Mouse (Mus musculus): ENCODE results near the gene Vamp9.
A peak's percentile ranks its signal among the peaks of the same experiment; 100 is the strongest.

Gene Vamp9

DNA sequence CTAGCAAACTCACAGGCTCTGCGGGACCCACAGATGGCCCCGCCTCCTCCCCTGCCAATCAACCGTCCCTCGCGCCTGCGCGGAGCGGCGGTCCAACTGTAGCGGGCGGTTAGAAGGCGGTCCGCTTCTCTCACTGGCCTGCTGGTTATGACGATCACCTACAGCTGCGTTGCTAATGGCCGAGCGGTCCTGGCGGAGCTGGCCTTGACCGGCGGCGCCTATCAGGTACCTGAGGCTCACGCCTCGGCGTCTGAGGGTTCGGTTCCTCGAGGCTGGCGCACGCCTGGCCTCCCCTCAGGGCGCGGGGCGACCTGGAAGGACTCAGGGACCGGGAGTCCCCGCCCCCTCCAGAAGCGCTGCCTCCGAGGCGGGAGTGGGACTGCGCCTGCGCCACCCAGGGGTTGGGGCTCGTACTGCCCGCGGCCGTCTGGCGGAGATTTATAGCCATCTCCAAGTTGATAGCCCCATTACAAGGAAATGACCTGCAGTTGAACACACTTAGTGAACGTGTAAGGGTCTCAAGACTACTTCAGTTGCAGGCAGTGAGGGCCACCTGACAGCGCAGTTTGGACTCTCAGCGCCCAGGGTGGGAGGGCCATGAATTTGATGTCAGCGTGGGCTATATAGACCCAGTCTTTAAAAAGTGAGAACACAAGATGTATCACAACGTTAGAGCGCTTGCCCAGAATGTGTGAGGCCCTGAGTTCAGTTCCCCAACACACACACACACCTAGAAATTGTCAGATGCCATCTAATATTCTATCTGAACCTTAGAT lies at the start of gene Vamp9:
Vamp9 (plus strand) TSS at position 74 of the 776 bp plus-strand sequence.
- peak; percentile 96 to 98 for DNase-seq

DNA sequence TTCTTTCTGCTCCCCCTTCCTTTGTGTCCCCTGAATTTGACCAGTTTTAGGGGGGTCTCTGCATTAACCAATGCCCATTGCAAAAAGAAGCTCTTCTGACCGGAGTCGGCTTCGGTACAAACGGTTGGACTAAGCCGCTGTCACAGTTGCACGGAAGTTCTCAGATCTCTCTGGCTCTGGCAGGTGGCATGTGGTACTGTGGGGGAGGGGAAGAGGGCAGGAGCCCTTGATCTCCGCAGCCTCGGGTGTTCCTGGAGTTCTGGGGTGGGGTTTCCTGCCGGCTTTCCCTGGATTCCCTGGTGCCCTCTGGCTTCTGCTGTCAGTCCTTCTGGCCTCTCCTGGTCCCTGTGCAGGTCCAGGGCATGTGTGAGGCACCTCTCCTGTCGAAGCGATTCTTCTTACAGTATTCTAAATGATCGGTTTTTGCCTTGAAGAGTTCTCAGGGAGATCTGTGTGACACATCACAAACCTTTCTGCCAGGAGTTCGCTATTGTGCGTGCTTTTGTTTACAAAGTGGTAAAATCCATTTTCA lies 48.9 kb upstream of the Vamp9 start:
- no peak for DNase-seq

DNA sequence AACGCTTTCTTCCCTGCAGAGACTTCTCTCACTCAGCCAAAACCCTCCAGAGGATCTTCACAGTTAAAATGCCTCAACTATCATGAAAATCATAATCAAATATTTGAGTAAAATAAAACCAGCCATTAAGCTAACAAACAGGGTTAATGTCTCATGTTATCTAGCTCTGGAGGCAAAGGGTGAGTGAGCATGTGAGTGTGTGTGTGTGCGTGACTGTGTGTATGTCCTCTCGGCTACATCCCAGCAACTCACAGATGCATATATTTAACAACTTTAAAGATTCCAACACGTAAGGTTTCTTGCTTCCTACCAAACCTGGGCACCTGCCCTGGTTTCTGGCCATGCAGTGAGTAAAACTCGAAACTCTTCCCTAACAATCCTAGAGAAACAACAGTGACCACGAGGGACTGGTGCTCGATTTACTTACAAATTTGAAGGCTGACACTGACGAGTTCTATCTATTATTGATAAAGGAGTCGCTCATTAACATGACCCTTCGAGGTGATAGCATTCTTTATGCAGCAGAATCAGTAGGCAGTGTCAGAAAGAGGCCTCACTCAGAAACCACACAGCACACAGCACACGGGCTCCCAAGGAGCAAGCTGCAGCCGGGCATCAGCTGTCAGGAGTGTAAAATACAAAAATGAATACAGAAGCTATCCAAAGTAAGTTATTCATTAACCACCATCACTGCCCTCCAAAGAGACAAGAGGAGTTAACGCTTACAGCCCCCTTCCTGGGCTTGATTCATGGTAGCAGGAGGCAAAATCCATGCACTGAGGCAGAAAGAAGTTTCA lies 46.2 kb upstream of the Vamp9 start:
- DNase-seq = no peak

DNA sequence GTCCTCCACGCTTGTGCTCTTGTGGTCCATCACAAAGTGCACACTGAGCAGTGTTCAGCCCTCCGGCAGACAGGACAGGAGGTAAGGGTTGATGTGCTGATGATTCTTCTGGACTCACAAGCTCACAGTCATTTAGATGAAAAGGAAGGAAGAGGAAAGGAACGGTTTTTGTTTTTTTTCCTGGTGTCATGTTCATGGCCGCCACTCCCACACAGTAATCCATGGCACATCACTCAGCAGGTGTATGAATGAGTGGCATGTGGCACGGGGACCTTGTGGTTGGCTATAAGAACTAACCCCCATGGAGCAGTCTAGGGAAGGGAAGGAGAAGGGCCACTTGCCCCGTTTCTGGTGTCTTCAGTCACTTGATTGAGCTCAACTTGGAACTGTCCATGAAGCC lies 44.2 kb upstream of the Vamp9 start:
- no peak for DNase-seq

DNA sequence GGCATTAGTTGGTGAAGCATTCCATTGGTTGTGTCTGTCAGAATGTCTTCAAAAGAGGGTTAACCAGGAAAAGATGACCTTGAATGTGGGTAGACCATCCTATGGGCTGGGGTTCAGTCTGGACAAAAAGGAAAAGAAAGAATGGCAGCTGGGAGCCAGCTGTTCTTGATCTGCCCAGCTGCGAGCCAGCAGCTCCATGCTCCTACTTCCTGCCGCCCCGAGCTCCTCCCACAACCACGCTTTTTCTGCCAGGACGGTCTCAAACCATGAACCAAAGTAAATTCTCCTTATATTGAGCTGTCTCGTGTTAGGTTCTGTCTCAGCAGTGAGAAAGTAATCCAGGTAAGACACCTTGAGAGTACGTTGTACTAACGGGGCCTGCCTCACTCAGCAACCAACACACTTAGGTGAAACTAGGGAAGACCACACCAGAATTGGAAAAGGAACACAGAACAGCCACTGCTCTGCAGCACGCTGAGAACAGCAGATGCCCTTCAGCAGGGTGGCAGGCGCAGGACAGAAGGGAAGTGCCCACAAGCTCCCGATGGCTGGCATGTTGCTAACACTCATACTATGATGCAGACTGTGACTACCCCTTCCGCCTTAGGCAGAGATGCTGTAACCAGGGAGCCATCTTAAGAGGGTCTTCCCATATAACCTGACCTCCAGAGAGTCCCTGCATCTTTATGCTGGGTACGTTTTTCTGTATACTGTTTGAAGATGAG lies 42.2 kb upstream of the Vamp9 start:
- DNase-seq = no peak

DNA sequence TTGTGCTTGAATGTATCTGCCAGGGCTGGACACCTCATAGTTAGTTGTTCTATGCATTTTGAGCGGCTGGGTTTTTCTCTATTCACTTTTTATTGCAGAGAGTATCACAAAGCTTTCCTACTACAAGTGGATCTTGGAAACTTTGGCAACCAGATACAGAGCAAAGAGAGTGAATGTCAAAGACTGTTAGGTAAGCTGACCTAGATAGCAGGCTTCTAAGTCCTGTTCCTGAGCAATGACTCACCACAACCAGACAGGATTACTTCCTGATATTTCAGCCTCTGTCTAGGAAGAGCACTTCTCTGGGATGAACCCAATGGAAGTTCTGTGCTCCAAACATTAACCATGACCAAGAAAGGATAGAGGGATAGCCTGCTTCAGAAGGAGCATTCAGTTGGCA lies 40.3 kb upstream of the Vamp9 start:
- DNase-seq = no peak

DNA sequence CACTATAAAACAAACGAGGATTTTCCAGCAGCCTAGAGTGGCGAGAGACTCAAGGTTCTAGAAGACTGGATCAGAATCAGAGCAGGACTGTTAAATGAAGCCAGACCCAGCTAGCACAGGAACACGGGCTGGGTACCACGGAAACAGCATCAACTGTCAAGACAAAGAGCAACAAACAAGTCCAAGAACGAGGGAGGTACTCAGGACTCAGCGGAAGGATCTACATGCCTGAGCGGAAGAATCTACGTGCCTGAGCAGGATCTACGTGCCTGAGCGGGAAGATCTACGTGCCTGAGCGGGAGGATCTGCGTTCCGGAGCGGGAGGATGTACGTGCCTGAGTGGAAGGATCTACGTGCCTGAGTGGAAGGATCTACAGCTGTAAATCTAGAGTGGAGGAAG lies 37.8 kb upstream of the Vamp9 start:
- no peak for DNase-seq

DNA sequence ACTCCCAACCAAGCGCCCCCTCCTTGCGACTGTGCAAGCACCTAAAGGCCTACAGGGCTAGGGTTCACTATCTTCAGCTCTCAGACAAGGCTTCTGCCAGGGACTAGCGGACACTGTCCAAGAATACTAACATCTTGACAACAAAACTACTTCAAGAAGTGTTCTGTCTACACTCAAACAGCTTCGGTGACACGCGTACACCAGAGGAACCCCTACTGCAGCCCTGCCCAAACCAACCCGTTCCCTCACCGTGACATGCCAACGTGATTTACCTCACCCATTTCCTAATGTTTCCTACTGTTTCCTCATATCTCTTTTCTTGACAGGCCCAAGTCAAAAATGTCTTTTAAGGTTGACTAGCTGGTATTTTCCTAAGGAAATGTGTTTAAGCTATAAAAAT lies 37.1 kb upstream of the Vamp9 start:
- no peak for DNase-seq

DNA sequence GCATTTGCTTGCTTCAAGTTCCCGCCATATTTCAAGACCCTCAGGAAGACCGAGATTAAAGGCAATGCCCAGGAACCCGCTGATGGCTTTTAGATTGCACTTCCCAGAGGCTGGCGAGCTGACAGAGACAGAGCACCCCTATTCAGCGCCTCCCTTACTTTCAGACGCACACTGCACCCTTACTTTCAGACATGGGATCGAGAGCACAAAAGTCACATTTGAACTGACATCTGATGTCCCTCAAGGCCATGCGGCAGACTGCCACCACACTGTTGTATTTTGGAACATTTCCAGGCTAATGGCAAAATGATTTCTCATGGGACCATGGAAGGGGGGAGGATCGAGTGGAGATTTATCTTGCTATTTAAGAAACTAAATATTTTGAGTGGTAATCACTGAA lies 28.5 kb upstream of the Vamp9 start:
- DNase-seq = no peak

DNA sequence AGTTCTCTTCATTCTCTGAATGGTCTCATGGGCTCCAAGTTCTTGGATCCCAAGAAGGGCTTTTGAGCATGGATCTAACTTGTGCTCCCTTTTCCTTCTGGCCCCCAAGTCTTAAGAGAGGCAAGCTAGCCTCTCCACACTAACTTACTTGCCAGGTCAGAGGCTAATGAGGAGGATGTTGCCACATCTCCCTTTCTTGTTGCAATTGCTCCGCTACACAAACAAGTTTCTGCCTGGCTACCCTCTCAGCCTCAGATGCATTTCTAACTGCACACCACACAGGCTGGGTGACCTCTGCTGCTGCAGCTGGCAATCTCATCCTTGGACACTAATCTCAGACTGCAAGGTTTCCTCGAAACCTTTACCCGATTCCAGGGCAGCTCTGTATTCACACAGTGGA lies 23.6 kb upstream of the Vamp9 start:
- no peak for DNase-seq

DNA sequence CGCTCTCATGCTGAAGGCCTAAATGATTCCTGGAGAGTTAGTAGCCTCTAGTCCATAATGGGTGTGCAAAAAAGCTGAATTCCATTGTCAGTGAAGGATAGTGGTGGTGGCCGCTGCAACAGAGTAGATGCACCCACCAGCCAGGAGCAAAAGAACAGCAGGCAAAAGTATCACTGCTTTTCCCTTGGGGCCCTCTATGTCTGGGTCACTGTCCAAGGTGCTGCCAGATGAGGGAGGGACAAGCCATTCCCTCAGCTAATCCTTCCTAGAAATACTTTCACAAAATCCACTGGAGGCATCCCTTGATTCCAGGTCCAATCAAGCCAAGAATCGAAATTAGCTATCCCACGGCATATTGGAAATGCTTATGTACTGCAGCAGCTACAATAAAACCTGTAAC lies 22.0 kb upstream of the Vamp9 start:
- DNase-seq = no peak

DNA sequence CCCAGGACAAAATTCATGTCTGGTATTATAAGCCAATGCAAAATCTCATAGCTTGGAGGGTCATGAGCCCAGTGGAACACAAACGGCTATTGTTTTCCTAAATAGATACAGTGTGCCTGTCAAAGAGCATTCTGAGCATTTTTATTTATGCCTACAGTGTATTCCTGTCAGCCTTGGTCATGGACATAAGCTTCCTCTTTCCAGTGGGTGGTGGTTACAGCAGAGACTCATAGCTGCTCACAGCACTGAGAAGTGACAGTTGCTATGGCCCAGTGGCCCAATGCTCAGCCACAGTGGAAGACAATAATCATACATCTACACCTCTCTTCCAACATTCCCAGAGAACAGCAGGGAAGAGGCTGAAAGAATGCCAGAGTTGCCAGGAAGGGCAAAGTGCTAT lies 18.9 kb upstream of the Vamp9 start:
- no peak for DNase-seq

DNA sequence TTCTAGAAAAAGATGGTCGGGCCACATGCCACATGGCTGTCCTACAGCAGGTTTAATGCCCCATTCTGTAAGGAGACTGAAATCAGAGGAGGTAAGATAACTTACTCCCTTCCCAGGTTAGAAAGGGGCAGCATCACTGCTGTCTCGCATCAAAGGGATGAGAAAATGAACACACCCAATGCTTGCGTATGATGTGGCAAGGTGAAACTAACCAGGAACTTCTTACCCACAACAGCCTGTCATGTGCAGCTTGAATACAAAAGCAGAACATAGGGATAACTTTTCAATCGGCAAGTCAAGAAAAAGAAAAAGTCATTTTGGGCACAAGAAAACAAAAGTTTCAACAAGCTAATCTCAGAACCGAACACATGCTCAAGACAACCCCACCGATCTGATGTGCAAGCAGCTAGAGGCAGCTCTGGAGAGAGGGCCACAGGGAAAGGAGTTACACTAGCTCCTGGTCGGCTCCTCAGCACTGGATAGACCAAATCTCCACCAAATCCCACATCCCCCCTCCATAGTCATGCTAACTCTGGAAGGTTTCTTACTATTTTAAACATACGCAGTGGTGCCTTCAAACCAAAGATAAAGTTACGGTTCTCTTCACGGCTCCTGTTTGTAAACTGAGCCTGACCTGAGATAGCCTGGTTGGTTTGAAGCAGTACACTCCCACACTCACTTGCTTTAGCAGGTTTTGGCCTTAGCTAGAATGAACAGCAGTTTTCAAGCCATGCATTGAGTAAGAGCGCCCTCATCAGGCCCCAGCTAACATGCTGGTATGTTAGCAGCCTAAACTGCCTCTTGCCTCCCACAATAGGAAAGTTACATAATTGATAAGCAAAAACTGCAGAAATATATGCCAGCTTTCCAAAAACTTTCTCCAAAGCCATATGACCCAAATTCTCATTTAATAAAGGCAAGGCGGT lies 14.3 kb upstream of the Vamp9 start:
- peak; percentile 24 to 72 for DNase-seq

DNA sequence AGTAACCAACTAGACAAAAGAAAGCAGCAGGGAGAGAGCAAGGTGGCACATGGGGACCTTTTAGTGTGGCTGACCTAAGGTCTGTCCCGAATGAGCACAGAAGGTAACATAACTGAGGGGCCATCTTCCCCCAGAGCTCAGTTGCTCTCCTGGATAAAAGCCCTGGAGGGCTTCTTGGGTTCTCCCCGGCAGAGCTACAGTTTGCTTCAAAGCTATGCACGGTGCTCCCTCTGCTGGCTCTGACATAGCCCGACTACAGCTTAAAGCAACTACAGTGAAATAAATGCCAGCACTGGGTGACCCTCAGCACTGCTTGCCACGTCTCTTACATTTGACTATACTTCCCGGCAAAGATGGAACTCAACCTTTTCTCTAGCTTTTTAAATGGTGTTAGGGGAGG lies 6.0 kb upstream of the Vamp9 start:
- peak; percentile 42 to 73 for DNase-seq

DNA sequence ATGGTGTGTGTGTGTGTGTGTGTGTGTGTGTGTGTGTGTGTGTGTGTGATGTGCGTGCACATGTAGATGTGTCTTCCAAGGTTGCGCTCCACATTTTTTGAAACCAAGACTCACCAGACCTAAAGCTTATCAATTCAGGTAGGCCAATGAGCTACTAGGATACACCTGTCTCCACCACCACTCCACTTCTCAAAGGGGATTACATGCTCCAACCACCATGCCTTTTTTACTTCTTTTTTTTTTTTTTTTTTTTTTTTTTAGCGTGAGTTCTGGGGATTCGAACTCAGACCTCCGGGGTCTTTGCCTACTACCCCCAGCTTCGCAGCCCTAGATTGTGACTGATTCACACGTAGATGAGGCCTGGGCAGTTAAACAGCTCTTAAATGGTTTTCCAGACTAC lies 323 bp upstream of the Vamp9 start:
- no peak for DNase-seq

DNA sequence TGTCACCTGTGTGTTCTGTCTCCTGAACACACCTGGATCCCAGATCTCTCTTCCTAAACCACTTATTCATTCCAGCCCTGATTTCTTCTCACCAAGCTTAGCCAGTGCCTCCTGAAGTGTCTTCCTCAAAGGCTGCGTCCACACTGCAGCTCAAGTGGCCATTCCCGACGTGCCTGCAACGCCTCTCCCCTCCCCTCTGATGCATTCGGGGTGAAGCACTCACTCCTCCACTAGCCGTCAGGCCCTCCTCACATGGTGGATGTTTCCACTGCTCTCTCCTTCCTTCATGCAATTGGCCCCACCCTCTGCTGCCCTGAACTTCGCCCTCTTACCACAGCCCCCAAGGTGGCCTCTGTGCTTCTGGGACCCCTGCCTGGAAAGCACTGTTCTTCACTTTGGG lies 9.4 kb downstream of the Vamp9 start:
- no peak for DNase-seq

DNA sequence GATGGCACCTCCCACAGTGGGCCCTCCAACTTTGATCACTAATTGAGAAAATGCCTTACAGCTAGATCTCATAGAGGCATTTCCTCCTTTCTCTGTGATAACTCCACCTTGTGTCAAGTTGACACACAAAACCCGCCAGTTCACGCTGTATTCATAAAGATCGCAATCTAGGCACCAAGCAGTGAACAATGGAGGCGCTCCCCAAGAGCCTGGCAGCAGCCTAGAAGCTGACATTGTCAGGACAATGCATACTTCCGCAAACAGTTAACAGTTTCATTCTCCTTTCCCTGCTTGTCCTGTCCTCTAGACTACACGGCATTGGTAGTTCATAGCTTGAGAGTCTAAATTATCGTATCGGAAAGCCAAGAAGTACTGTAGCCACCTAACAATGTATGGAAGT lies 16.0 kb downstream of the Vamp9 start:
- no peak for DNase-seq

DNA sequence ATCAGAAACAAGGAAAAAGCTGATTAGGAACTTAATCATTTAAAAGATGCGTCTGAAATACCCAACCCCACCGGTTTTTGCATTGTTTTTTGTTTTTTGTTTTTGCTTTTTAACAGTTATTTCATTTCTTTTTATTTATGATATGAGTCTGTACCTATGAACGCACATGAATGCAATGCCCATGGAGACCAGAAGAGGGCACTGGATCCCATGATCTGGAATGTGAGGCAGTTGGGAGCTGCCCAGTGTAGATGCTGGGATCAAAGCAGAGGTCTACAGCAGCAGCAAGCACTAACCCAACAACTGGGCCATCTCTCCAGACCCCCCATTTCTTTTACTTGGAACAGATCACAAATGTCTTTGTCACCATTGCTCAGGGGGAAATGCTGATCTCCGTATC lies 21.9 kb downstream of the Vamp9 start:
- DNase-seq = peak; percentile 54 to 82

DNA sequence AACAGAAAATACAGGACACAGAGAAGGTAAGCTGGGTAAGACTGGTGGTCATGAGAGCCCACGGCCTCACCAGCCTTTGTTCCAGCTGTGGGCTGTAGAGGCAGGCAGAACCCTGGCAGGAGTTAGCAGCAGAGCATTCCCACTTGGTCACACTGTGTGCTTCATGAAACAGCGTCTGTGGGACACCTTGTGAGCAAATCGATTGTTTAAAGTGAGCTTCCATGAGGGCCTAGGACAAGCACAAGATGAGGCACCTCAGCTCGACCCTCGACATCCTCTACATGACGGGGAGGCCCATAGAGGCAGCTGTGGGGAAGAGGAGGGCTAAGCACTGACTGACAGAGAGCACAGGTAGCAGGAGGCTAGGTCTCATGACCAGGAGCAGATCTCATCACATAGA lies 25.9 kb downstream of the Vamp9 start:
- DNase-seq = no peak

DNA sequence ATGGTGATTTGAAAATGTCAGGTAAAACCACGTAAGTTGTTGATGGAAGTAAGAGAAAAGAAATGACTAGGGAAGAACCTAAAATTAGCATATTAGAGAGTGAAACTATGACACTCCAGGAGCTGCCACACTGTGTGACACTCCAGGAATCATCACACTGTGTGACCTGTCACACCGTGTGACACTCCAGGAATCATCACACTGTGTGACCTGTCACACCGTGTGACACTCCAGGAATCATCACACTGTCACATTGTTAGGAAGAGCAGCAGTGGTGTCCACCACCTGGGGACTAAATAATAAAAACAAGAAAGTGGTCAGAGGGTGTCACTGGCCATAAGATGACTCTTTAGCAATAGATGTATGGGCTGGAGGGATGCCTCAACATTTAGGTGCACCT lies 33.4 kb downstream of the Vamp9 start:
- no peak for DNase-seq

DNA sequence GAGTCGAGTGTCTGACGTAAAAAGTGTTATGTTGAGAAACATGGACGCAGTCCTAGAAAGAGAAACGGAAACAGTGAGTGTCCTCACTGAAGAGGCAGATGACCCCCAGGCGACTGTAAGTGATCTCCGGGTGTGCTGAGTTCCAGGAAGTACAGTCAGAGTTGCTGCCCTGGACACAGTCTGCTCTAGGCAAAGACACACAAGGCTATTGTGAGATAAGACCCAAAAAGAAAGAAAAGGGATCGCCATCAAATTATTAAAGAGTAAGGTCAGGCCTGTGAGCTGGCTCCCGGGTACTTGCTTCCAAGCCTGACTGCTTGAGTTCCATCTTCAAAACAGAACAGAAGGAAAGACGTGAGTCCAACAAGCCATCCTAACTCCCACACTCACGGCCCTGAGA lies 35.2 kb downstream of the Vamp9 start:
- DNase-seq = no peak

DNA sequence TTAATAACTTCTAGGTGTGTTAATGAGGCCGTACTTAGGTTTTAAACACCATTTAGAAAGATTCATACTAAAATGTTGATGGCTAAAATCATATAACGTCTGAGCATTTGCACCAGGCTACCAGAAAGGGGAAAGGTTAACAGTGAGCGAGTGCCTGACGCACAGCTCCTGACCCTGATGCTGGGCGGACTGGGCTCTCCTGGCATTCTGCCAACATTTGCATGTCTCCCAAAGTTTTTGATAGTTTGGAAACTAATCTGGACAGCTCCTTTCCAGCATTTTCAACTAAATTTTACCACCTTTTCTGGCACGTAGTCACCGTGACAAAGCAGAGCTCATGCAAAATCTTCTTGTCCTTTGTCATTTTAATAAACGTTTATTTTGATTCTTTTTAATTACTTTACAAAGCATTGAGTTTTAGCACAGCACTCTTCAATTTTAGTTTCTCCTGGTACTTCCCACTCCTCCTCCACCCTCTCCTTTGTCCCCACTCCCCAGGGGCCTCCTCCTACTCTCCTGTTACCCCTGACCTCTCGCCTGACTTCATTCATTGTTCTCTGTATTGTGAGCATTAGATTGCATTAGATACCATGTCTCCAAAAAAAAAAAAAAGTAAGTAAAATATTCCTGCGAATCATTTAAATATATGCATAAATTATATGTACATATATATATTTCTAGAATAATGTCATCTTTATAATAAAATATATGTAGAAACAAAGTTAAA lies 35.9 kb downstream of the Vamp9 start:
- DNase-seq = no peak

All from kidney, postnatal 36 days (tissue).